Mouse (Mus musculus) thymus, adult 2 months (tissue): ENCODE measurements around the gene Rmdn2. TPM values are rescaled to one million over a fixed set of nuclear protein-coding genes. Genes with fewer than 3 reads are reported as not detected.

Experiments
- DNase-seq: peaks from one replicate; pipeline ENCODE4 v3.0.0; 2021
- H3K27ac ChIP-seq: fragments of 200-500 bp; 2 replicates; pipeline ENCODE4 v1.5.1; 2012; ENCODE audit warnings: low read length, control low read depth; ENCODE audit not compliant: control insufficient read depth, insufficient read depth
- H3K27me3 ChIP-seq: fragments of 200-500 bp; 2 replicates; pipeline ENCODE4 v1.6.1; 2012; ENCODE audit warnings: mild to moderate bottlenecking, low read length, moderate library complexity, mixed read lengths; ENCODE audit not compliant: control insufficient read depth, insufficient read depth
- H3K36me3 ChIP-seq: fragments of 200-500 bp; 2 replicates; pipeline ENCODE4 v1.6.1; 2012; ENCODE audit warnings: mild to moderate bottlenecking, low read length, moderate library complexity; ENCODE audit not compliant: control insufficient read depth, insufficient read depth
- H3K4me1 ChIP-seq: fragments of 200-500 bp; replicated peaks from 2 replicates; pipeline ENCODE4 v1.6.1; 2012; ENCODE audit warnings: low read length; ENCODE audit not compliant: control insufficient read depth, insufficient read depth
- H3K4me3 ChIP-seq: fragments of 200-500 bp; 2 replicates; pipeline ENCODE4 v1.5.1; 2012; ENCODE audit warnings: mild to moderate bottlenecking, low read length, control low read depth, moderate library complexity; ENCODE audit not compliant: control insufficient read depth, insufficient read depth
- CTCF ChIP-seq: fragments of 200-500 bp; IDR thresholded peaks from 2 replicates; pipeline ENCODE4 v1.5.1; 2012; ENCODE audit warnings: mild to moderate bottlenecking, control low read depth, low read length, moderate library complexity, borderline replicate concordance; ENCODE audit not compliant: control insufficient read depth, poor library complexity, insufficient read depth; ENCODE audit errors: extremely low read depth
- POLR2A ChIP-seq: fragments of 200-500 bp; IDR thresholded peaks from 2 replicates; pipeline ENCODE4 v1.6.1; 2012; ENCODE audit warnings: mild to moderate bottlenecking, low read length, control low read depth, moderate library complexity; ENCODE audit not compliant: control insufficient read depth, poor library complexity, insufficient read depth; ENCODE audit errors: extremely low read depth
- WGBS: fragments of 180-500 bp; shearing (Covaris S2); methylation state at CpG from one replicate; pipeline ENCODE4 v1.1.7; 2018; 5-methylcytosine and 5-hydroxymethylcytosine counted together
- polyA plus RNA-seq: library from polyadenylated mRNA; depleted of rRNA; stranded (reverse); fragments of >200 nt; gene quantifications from 2 replicates; pipeline ENCODE4 v1.2.3, GENCODE M21; 2012

Gene Rmdn2
- polyA plus RNA-seq, 1 experiment, result 0.97 TPM

- 82% methylated on average over 1 of the region's 1 CpGs for WGBS
- peaks cover 23% of the 10 kb centered on the region for H3K27me3 ChIP-seq
- DNase-seq, result no peak
- no peak overlapping the region for H3K27ac ChIP-seq
- no peaks in the 10 kb centered on the region for H3K36me3 ChIP-seq
- H3K4me3 ChIP-seq, result no peak overlapping the region
- H3K4me1 ChIP-seq, result peaks cover 14% of the 10 kb centered on the region
- no peak for TF ChIP-seq CTCF
- TF ChIP-seq POLR2A, result no peak
These were observed 98.1 kb downstream of the Rmdn2 start for GRCm38 (mm10) chr17:79709718-79710117.

GRCm38 (mm10) chr17:79710246-79710842, 98.7 kb downstream of the Rmdn2 start:
- no peak for DNase-seq
- 32% methylated on average over 15 of the region's 15 CpGs for WGBS
- TF ChIP-seq POLR2A, result no peak
- TF ChIP-seq CTCF, result no peak
- Histone ChIP-seq H3K27me3 (peaks cover 27% of the 10 kb centered on the region), H3K4me1 (peaks cover 20% of the 10 kb centered on the region), H3K36me3 (no peaks in the 10 kb centered on the region), H3K27ac (no peak overlapping the region), H3K4me3 (no peak overlapping the region)

- no peak overlapping the region for H3K4me3 ChIP-seq
- no peaks in the 10 kb centered on the region for H3K36me3 ChIP-seq
- TF ChIP-seq POLR2A, result no peak
- peaks cover 27% of the 10 kb centered on the region for H3K27me3 ChIP-seq
- 40% methylated on average over 6 of the region's 6 CpGs for WGBS
- H3K4me1 ChIP-seq, result peaks cover 26% of the 10 kb centered on the region
- no peak for DNase-seq
- H3K27ac ChIP-seq, result no peak overlapping the region
These were observed 100.3 kb downstream of the Rmdn2 start for GRCm38 (mm10) chr17:79711944-79712343.

- no peaks in the 10 kb centered on the region for H3K36me3 ChIP-seq
- no peak overlapping the region for H3K4me3 ChIP-seq
- H3K27me3 ChIP-seq, result peaks cover 27% of the 10 kb centered on the region
- H3K27ac ChIP-seq, result no peak overlapping the region
- no peak for DNase-seq
- peaks cover 26% of the 10 kb centered on the region for H3K4me1 ChIP-seq
- 21% methylated on average over 9 of the region's 9 CpGs for WGBS
- TF ChIP-seq CTCF (no peak), POLR2A (no peak)
These were observed 100.9 kb downstream of the Rmdn2 start for GRCm38 (mm10) chr17:79712536-79712935.

- WGBS, result 2% methylated on average over 24 of the region's 24 CpGs
- Histone ChIP-seq H3K36me3 (no peaks in the 10 kb centered on the region), H3K4me3 (peak overlapping the region; percentile 7), H3K27me3 (peaks cover 27% of the 10 kb centered on the region), H3K4me1 (peaks cover 26% of the 10 kb centered on the region), H3K27ac (no peak overlapping the region)
- DNase-seq, result no peak
- TF ChIP-seq CTCF (no peak), POLR2A (no peak)
These were observed 101.6 kb downstream of the Rmdn2 start for GRCm38 (mm10) chr17:79713276-79713642.

GRCm38 (mm10) chr17:79713643-79714367, 102.1 kb downstream of the Rmdn2 start:
- peaks cover 26% of the 10 kb centered on the region for H3K4me1 ChIP-seq
- WGBS, result 4% methylated on average over 63 of the region's 63 CpGs
- DNase-seq, result no peak
- peaks cover 27% of the 10 kb centered on the region for H3K27me3 ChIP-seq
- no peak overlapping the region for H3K27ac ChIP-seq
- no peak for TF ChIP-seq CTCF
- no peak for TF ChIP-seq POLR2A
- no peaks in the 10 kb centered on the region for H3K36me3 ChIP-seq
- peak overlapping the region; percentile 7; the same call in 1 of the 2 replicates for H3K4me3 ChIP-seq
